Mouse (Mus musculus): ENCODE results near the gene Neu1. TPM values are rescaled to one million over a fixed set of nuclear protein-coding genes. Genes with fewer than 3 reads are reported as not detected.
A peak's percentile ranks its signal among the peaks of the same experiment; 100 is the strongest.

Neu1 gene
- polyA plus RNA-seq, 1 experiment from 2014 or later = 16.8 TPM

DNA sequence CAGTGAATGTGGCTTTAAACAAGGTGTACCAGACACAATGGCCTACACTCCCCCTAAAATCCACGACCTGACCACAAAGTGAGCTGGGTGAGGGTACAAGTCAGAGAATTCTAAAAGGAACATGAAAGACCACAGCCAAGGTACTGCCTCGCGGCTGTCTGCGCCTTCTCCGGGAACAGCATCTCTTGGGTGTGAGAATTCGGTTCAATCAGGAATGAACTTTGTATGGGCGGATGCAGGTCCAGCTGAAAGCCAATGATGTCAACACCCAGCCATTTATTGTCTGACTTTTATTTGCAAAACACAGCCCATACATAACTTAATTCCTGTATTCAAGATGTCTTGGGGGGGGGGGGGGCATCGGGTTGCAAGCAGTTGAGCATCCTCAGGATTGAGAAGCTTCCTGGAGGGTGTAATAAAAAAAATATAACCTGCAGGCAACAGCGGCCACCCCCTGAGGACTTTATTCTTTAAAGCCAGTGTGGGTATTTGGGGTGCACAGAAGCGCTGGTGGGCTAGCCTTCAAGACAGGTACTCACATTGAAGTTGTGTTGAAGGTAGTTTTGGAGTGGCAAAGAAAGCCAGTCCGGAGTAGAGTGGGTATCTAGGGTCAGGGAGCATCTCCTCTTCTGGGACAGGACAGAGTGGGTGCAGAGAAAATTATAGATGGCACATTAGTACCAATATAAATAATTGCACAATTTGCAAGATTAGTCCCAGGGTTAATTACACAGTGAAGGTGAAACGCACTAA is 37.8 kb upstream of the Neu1 start:
- Histone ChIP-seq H3K4me3 (ENCODE audit: low read depth, low read length) (peak overlapping the region; percentile 83; the same call in 1 of the 2 replicates), H3K36me3 (ENCODE audit: control insufficient read depth, insufficient read depth, low read length) (no peaks in the 10 kb centered on the region), H3K4me1 (ENCODE audit: control insufficient read depth, insufficient read depth, low read length) (peaks cover 14% of the 10 kb centered on the region), H3K9ac (ENCODE audit: low read length) (0 out of 2 replicates have a peak overlapping the region, but pooled peaks have one; percentile 5), H3K27ac (ENCODE audit: low read depth, low read length) (0 out of 2 replicates have a peak overlapping the region, but pooled peaks have one; percentile 0), H3K4me2 (ENCODE audit: low read depth) (no peak overlapping the region; the same call in 1 of the 2 replicates), H3K9me3 (ENCODE audit: control insufficient read depth, low read length) (no peaks in the 10 kb centered on the region), H3K27me3 (ENCODE audit: control insufficient read depth, insufficient read depth, low read length) (no peaks in the 10 kb centered on the region)
- 70% methylated on average over 12 of the region's 12 CpGs for WGBS
- ATAC-seq (ENCODE audit: insufficient read depth, low FRiP score, low TSS enrichment) = no peak
- no peak for DNase-seq (ENCODE audit: low spot score)

DNA sequence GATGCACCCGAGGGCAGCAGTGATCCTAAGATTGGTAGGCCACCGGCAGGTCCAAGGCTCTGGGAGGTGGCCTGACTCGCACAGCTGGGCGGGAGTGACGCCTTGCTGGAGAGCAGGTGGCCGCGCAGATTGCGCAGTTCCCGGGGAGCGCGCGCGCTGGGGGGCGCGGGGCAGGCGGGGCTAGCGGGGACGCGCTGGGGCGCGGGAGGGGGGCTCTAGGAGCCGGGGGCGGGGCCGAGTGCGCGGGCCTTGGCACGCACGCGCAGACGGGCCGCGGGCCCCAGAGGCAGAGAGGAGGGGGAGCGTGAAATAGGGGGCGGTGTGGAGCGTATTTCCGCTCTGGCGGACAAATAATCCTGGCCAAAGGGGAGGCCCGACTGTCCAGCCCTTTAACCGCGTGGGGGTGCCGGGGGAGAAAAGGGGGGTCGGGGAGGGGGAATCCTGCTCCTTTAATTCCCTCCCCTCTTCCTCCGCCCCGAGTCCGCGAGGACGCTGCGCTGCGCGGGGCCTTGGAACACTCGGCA is 36.9 kb upstream of the Neu1 start:
- Histone ChIP-seq H3K4me2 (ENCODE audit: low read depth) (peak overlapping the region; percentile 72), H3K4me1 (ENCODE audit: control insufficient read depth, insufficient read depth, low read length) (peaks cover 14% of the 10 kb centered on the region), H3K36me3 (ENCODE audit: control insufficient read depth, insufficient read depth, low read length) (no peaks in the 10 kb centered on the region), H3K9me3 (ENCODE audit: control insufficient read depth, low read length) (no peaks in the 10 kb centered on the region), H3K4me3 (ENCODE audit: low read depth, low read length) (peak overlapping the region; percentile 83), H3K9ac (ENCODE audit: low read length) (peak overlapping the region; percentile 84), H3K27me3 (ENCODE audit: control insufficient read depth, insufficient read depth, low read length) (no peaks in the 10 kb centered on the region), H3K27ac (ENCODE audit: low read depth, low read length) (peak overlapping the region; percentile 80)
- ATAC-seq (ENCODE audit: insufficient read depth, low FRiP score, low TSS enrichment) = peak; percentile 81
- under 1% methylated on average over 46 of the region's 51 CpGs for WGBS
- DNase-seq (ENCODE audit: low spot score) = peak; percentile 96

DNA sequence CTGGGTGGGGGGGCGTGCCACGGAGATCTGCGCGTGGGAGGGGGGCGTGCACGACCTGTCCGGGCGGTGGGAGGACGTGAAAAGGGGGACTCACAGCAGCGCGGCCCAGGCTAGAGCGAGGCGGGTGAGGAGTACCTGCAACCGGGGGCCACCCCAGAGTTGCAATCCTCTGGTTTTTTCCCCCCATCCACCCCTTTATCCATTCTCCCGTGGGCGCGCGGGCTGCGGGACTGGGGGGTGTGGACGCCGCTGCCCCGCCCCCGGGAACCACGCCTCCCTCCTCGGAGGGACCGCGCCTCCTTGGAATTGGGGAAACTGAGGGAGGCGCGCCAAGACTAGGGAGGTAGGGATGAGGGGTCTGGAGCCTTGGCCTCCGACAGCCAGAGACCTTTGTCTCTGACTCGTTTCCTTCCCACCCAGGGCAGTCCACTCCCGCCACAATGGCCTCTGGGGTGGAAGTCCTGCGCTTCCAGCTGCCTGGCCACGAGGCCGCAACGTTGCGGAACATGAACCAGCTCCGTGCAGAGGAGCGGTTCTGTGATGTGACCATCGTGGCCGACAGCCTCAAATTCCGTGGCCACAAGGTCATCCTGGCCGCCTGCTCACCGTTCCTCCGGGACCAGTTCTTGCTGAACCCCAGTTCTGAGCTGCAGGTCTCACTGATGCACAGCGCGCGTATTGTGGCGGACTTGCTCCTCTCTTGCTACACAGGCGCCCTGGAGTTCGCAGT is 36.1 kb upstream of the Neu1 start:
- no peaks in the 10 kb centered on the region for H3K9me3 ChIP-seq (ENCODE audit: control insufficient read depth, low read length)
- DNase-seq (ENCODE audit: low spot score) = peak; percentile 45
- peak overlapping the region; percentile 83 for H3K4me3 ChIP-seq (ENCODE audit: low read depth, low read length)
- no peaks in the 10 kb centered on the region for H3K36me3 ChIP-seq (ENCODE audit: control insufficient read depth, insufficient read depth, low read length)
- ATAC-seq (ENCODE audit: insufficient read depth, low FRiP score, low TSS enrichment) = peak; percentile 18
- peak overlapping the region; percentile 84 for H3K9ac ChIP-seq (ENCODE audit: low read length)
- 12% methylated on average over 36 of the region's 51 CpGs for WGBS
- H3K4me1 ChIP-seq (ENCODE audit: control insufficient read depth, insufficient read depth, low read length) = peaks cover 15% of the 10 kb centered on the region
- H3K27ac ChIP-seq (ENCODE audit: low read depth, low read length) = peak overlapping the region; percentile 80
- H3K4me2 ChIP-seq (ENCODE audit: low read depth) = peak overlapping the region; percentile 72
- H3K27me3 ChIP-seq (ENCODE audit: control insufficient read depth, insufficient read depth, low read length) = no peaks in the 10 kb centered on the region

DNA sequence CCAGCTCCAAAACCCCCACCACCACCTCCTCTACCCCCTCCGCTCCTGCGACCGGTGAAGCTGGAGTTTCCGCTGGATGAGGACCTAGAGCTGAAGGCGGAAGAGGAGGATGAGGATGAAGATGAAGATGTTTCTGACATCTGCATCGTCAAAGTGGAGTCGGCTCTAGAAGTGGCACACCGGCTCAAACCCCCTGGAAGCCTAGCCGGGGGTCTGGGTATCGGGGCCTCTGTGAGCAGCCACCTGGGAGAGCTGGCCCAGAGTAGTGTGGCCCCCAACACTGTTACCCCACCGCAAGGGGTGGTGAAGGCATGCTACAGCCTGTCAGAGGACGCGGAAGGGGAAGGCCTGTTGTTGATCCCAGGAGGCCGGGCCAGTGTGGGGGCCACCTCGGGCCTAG is 35.3 kb upstream of the Neu1 start:
- Histone ChIP-seq H3K9ac (ENCODE audit: low read length) (peak overlapping the region; percentile 84), H3K9me3 (ENCODE audit: control insufficient read depth, low read length) (no peaks in the 10 kb centered on the region), H3K4me2 (ENCODE audit: low read depth) (peak overlapping the region; percentile 72), H3K36me3 (ENCODE audit: control insufficient read depth, insufficient read depth, low read length) (no peaks in the 10 kb centered on the region), H3K4me3 (ENCODE audit: low read depth, low read length) (peak overlapping the region; percentile 83), H3K4me1 (ENCODE audit: control insufficient read depth, insufficient read depth, low read length) (peaks cover 17% of the 10 kb centered on the region), H3K27me3 (ENCODE audit: control insufficient read depth, insufficient read depth, low read length) (no peaks in the 10 kb centered on the region), H3K27ac (ENCODE audit: low read depth, low read length) (no peak overlapping the region)
- 94% methylated on average over 15 of the region's 15 CpGs for WGBS
- no peak for DNase-seq (ENCODE audit: low spot score)
- no peak for ATAC-seq (ENCODE audit: insufficient read depth, low FRiP score, low TSS enrichment)

DNA sequence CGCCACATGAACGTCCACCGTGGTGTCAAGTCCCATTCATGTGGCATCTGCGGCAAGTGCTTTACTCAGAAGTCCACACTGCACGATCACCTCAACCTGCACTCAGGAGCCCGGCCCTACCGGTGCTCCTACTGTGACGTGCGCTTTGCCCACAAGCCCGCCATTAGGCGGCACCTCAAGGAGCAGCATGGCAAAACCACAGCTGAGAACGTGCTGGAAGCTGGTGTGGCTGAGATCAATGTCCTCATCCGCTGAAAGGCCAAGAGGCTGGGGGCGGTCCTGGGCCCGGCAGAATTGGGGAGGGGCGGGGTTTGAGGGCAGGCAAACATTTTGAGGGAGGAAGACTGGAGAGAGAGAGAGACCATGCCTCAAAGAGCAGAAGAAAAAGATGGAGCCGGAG is 34.7 kb upstream of the Neu1 start:
- no peaks in the 10 kb centered on the region for H3K27me3 ChIP-seq (ENCODE audit: control insufficient read depth, insufficient read depth, low read length)
- DNase-seq (ENCODE audit: low spot score) (no peak), ATAC-seq (ENCODE audit: insufficient read depth, low FRiP score, low TSS enrichment) (no peak)
- H3K9ac ChIP-seq (ENCODE audit: low read length) = no peak overlapping the region
- no peaks in the 10 kb centered on the region for H3K9me3 ChIP-seq (ENCODE audit: control insufficient read depth, low read length)
- no peak overlapping the region for H3K4me3 ChIP-seq (ENCODE audit: low read depth, low read length)
- H3K4me1 ChIP-seq (ENCODE audit: control insufficient read depth, insufficient read depth, low read length) = peaks cover 17% of the 10 kb centered on the region
- WGBS = 90% methylated on average over 17 of the region's 17 CpGs
- peaks cover 2% of the 10 kb centered on the region; the same call in 1 of the 2 replicates for H3K36me3 ChIP-seq (ENCODE audit: control insufficient read depth, insufficient read depth, low read length)
- H3K27ac ChIP-seq (ENCODE audit: low read depth, low read length) = no peak overlapping the region
- H3K4me2 ChIP-seq (ENCODE audit: low read depth) = no peak overlapping the region

GRCm38 (mm10) chr17:34897373-34898159 is 33.5 kb upstream of the Neu1 start:
- Histone ChIP-seq H3K36me3 (ENCODE audit: control insufficient read depth, insufficient read depth, low read length) (peaks cover 4% of the 10 kb centered on the region; the same call in 1 of the 2 replicates), H3K4me1 (ENCODE audit: control insufficient read depth, insufficient read depth, low read length) (peaks cover 17% of the 10 kb centered on the region), H3K27me3 (ENCODE audit: control insufficient read depth, insufficient read depth, low read length) (no peaks in the 10 kb centered on the region), H3K27ac (ENCODE audit: low read depth, low read length) (peak overlapping the region; percentile 95), H3K9ac (ENCODE audit: low read length) (peak overlapping the region; percentile 98), H3K4me3 (ENCODE audit: low read depth, low read length) (peak overlapping the region; percentile 92), H3K9me3 (ENCODE audit: control insufficient read depth, low read length) (no peaks in the 10 kb centered on the region), H3K4me2 (ENCODE audit: low read depth) (peak overlapping the region; percentile 90)
- ATAC-seq (ENCODE audit: insufficient read depth, low FRiP score, low TSS enrichment) (no peak), DNase-seq (ENCODE audit: low spot score) (no peak)
- WGBS = 24% methylated on average over 10 of the region's 10 CpGs

- Histone ChIP-seq H3K4me3 (ENCODE audit: low read depth, low read length) (peak within 1 kb of the TSS; percentile 92), H3K27me3 (ENCODE audit: control insufficient read depth, insufficient read depth, low read length) (no peaks in the 10 kb centered on the region), H3K4me1 (ENCODE audit: control insufficient read depth, insufficient read depth, low read length) (peaks cover 17% of the 10 kb centered on the region), H3K9me3 (ENCODE audit: control insufficient read depth, low read length) (no peaks in the 10 kb centered on the region), H3K36me3 (ENCODE audit: control insufficient read depth, insufficient read depth, low read length) (peaks cover 10% of the 10 kb centered on the region), H3K27ac (ENCODE audit: low read depth, low read length) (peak within 1 kb of the TSS; percentile 95), H3K4me2 (ENCODE audit: low read depth) (peak within 1 kb of the TSS; percentile 90), H3K9ac (ENCODE audit: low read length) (peak within 1 kb of the TSS; percentile 98)
- WGBS = under 1% methylated on average over 20 of the region's 44 CpGs
- peak; percentile 33 for ATAC-seq (ENCODE audit: insufficient read depth, low FRiP score, low TSS enrichment)
- DNase-seq (ENCODE audit: low spot score) = peak; percentile 89
Measured at GRCm38 (mm10) chr17:34898160-34898586, 32.9 kb upstream of the Neu1 start, which contains the start of the genes C2 and Ehmt2. TSS of gene C2 (minus strand) at chr17:34898265. TSS of gene Ehmt2 (plus strand) at chr17:34898469.

GRCm38 (mm10) chr17:34898706-34899052 is 32.4 kb upstream of the Neu1 start:
- H3K4me3 ChIP-seq (ENCODE audit: low read depth, low read length) = peak overlapping the region; percentile 92
- ATAC-seq (ENCODE audit: insufficient read depth, low FRiP score, low TSS enrichment) = 0 out of 2 replicates have a peak, but pooled peaks have one; percentile 21
- WGBS = 0% methylated on average over 5 of the region's 47 CpGs

More at GRCm38 (mm10) chr17:34898706-34899052, 32.4 kb upstream of the Neu1 start:
- Histone ChIP-seq H3K27ac (ENCODE audit: low read depth, low read length) (peak overlapping the region; percentile 95), H3K4me2 (ENCODE audit: low read depth) (peak overlapping the region; percentile 90), H3K4me1 (ENCODE audit: control insufficient read depth, insufficient read depth, low read length) (peaks cover 16% of the 10 kb centered on the region), H3K9me3 (ENCODE audit: control insufficient read depth, low read length) (no peaks in the 10 kb centered on the region), H3K36me3 (ENCODE audit: control insufficient read depth, insufficient read depth, low read length) (peaks cover 14% of the 10 kb centered on the region), H3K27me3 (ENCODE audit: control insufficient read depth, insufficient read depth, low read length) (no peaks in the 10 kb centered on the region), H3K9ac (ENCODE audit: low read length) (peak overlapping the region; percentile 98)
- peak; percentile 73 for DNase-seq (ENCODE audit: low spot score)
